Mouse (Mus musculus) lung, embryonic 15.5 days (tissue): ENCODE results near the gene Tbc1d21. TPM values are rescaled to one million over a fixed set of nuclear protein-coding genes. Genes with fewer than 3 reads are reported as not detected.
A peak's percentile ranks its signal among the peaks of the same experiment; 100 is the strongest.

Experiments used
- ATAC-seq: fragments of 200-750 bp; cut with Nextera tagmentation; 2 replicates; pipeline ENCODE4 v1.8.0; 2017; ENCODE audit warnings: moderate number of reproducible peaks, borderline replicate concordance; ENCODE audit not compliant: low FRiP score, low TSS enrichment; ENCODE audit errors: extremely low read depth
- H3K27ac ChIP-seq: fragments of 300-500 bp; sonication (generic); 2 replicates; pipeline ENCODE4 v1.5.1; 2015; ENCODE audit warnings: moderate library complexity, mild to moderate bottlenecking, inconsistent platforms
- H3K27me3 ChIP-seq: fragments of 300-500 bp; sonication (generic); 2 replicates; pipeline ENCODE4 v1.6.1; 2015; ENCODE audit warnings: inconsistent platforms
- H3K36me3 ChIP-seq: fragments of 300-500 bp; sonication (generic); 2 replicates; pipeline ENCODE4 v1.6.1; 2015; ENCODE audit warnings: inconsistent platforms
- H3K4me1 ChIP-seq: fragments of 300-500 bp; sonication (generic); 2 replicates; pipeline ENCODE4 v1.6.1; 2015; ENCODE audit warnings: inconsistent platforms
- H3K4me2 ChIP-seq: fragments of 300-500 bp; sonication (generic); 2 replicates; pipeline ENCODE4 v1.6.1; 2015; ENCODE audit warnings: inconsistent platforms, mild to moderate bottlenecking, moderate library complexity
- H3K4me3 ChIP-seq: fragments of 300-500 bp; sonication (generic); 2 replicates; pipeline ENCODE4 v1.5.1; 2015; ENCODE audit warnings: mild to moderate bottlenecking, inconsistent platforms
- H3K9ac ChIP-seq: fragments of 300-500 bp; sonication (generic); 2 replicates; pipeline ENCODE4 v1.6.1; 2015; ENCODE audit warnings: inconsistent platforms
- H3K9me3 ChIP-seq: fragments of 300-500 bp; sonication (generic); 2 replicates; pipeline ENCODE4 v1.6.1; 2016; ENCODE audit warnings: inconsistent platforms
- WGBS: fragments of 180-500 bp; shearing (Covaris S2); methylation state at CpG from one replicate; pipeline ENCODE4 v1.1.7; 2015; 5-methylcytosine and 5-hydroxymethylcytosine counted together
- polyA plus RNA-seq: library from polyadenylated mRNA; unstranded; fragments of >200 nt; fragmentation: Nextera tagmentation; extraction: Ambion mirVana; gene quantifications from 2 replicates; pipeline ENCODE4 v1.2.1, GENCODE M21; 2015

Tbc1d21 gene
- polyA plus RNA-seq, 1 experiment from 2014 or later = not detected

DNA sequence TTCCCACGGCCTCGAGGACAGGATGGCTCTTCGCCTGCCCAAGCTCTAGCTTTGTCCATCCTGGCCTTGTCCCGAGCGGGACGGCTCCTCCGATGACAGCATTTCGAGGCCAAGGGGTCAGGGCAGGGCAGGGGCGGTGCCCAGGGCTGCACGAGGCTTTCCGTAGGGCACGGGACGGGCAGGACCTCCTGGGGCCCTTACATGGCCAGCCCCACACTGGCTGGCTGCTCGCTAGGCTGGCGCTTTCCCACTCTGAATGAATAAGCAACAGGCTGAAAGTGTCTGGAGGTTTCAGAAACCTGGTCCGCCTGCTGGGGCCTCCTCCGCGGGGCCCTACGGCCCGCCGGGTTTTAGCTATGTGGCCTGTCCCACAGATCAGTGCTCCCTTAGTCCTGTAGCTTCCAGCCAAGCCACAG lies 57.3 kb downstream of the Tbc1d21 start, which contains the start of gene Loxl1:
Gene Loxl1, minus strand, starts transcription at position 243 of the 416 bp plus-strand sequence.
- peaks cover 84% of the 10 kb centered on the region for H3K4me1 ChIP-seq
- whole genome bisulfite sequencing = 1% methylated on average over 21 of the region's 21 CpGs
- peak within 1 kb of the TSS; percentile 47 for H3K9ac ChIP-seq
- H3K9me3 ChIP-seq = no peaks in the 10 kb centered on the region
- H3K4me3 ChIP-seq = peak within 1 kb of the TSS; percentile 51
- H3K27me3 ChIP-seq = peaks cover 17% of the 10 kb centered on the region; the same call in 1 of the 2 replicates
- H3K27ac ChIP-seq = peak within 1 kb of the TSS; percentile 88
- H3K36me3 ChIP-seq = no peaks in the 10 kb centered on the region
- peak within 1 kb of the TSS; percentile 87 for H3K4me2 ChIP-seq
- peak; percentile 21; the same call in 1 of the 2 replicates for ATAC-seq

- Histone ChIP-seq H3K4me1 (peaks cover 88% of the 10 kb centered on the region), H3K9me3 (no peaks in the 10 kb centered on the region), H3K27ac (peak overlapping the region; percentile 88), H3K4me3 (peak overlapping the region; percentile 51), H3K9ac (peak overlapping the region; percentile 47), H3K27me3 (peaks cover 17% of the 10 kb centered on the region; the same call in 1 of the 2 replicates), H3K4me2 (peak overlapping the region; percentile 87), H3K36me3 (no peaks in the 10 kb centered on the region)
- 2% methylated on average over 67 of the region's 72 CpGs for WGBS
- ATAC-seq = 0 out of 2 replicates have a peak, but pooled peaks have one; percentile 13
Measured at GRCm38 (mm10) chr9:58312196-58312943, 57.9 kb downstream of the Tbc1d21 start.

DNA sequence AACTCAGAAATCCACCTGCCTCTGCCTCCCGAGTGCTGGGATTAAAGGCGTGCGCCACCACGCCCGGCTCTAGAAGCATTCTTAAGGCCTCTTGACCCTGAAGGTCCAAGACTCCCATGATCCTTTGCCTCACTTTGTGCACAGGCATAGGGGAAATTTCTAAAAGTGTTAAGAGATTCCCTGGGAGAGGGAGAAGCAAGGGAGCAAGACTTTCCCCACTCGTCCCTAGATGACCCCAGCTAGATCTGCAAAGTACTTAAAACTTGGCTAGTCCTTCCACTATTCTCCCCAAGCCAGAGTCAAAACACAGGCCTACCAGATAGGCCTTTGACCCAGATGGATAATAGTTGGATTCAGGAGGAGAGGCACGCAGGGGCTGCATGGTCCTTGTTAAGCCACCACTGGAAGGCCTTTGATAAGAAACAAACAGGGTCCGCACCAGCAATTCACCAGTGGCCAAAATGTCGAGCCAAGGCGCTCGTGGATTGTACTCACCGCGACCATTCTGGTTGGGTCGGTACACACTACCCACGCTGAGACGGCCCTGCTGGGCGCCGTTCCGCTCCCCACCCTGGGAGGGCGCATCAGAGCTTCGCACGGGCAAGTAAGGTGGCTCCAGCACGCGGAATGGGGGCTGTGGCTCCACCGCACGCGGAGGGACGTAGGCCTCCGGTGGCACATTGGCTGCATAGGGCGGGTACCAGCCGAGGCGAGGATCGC lies 58.9 kb downstream of the Tbc1d21 start:
- Histone ChIP-seq H3K9me3 (no peaks in the 10 kb centered on the region), H3K4me3 (peak overlapping the region; percentile 51), H3K4me1 (peaks cover 88% of the 10 kb centered on the region), H3K27me3 (peaks cover 17% of the 10 kb centered on the region; the same call in 1 of the 2 replicates), H3K36me3 (no peaks in the 10 kb centered on the region), H3K27ac (no peak overlapping the region; the same call in 1 of the 2 replicates), H3K4me2 (peak overlapping the region; percentile 87), H3K9ac (peak overlapping the region; percentile 47; the same call in 1 of the 2 replicates)
- 63% methylated on average over 33 of the region's 33 CpGs for WGBS
- no peak for ATAC-seq

- no peaks in the 10 kb centered on the region for H3K9me3 ChIP-seq
- H3K27me3 ChIP-seq = peaks cover 17% of the 10 kb centered on the region; the same call in 1 of the 2 replicates
- 63% methylated on average over 14 of the region's 14 CpGs for WGBS
- H3K4me2 ChIP-seq = peak overlapping the region; percentile 38
- 0 out of 2 replicates have a peak overlapping the region, but pooled peaks have one; percentile 12 for H3K4me3 ChIP-seq
- H3K27ac ChIP-seq = peak overlapping the region; percentile 53; the same call in 1 of the 2 replicates
- H3K4me1 ChIP-seq = peaks cover 89% of the 10 kb centered on the region
- H3K9ac ChIP-seq = no peak overlapping the region
- ATAC-seq = no peak
- no peaks in the 10 kb centered on the region for H3K36me3 ChIP-seq
Measured at GRCm38 (mm10) chr9:58310043-58310660, 60.1 kb downstream of the Tbc1d21 start.

Other genes starting within 250 kb of the Tbc1d21 start
- gene Islr, start 166.1 kb downstream of the Tbc1d21 start, polyA plus RNA-seq = 89.5 and 89.6 TPM in 2 replicates
- gene Islr2, start 166.1 kb downstream of the Tbc1d21 start, polyA plus RNA-seq = 0.06 and 0.15 TPM in 2 replicates
- gene Pml, start 120.7 kb downstream of the Tbc1d21 start, polyA plus RNA-seq = 19.6 and 20.2 TPM in 2 replicates
- 30.1 and 30.3 TPM in 2 replicates for gene Stoml1, start 117.3 kb downstream of the Tbc1d21 start, polyA plus RNA-seq
- gene Loxl1, start 57.3 kb downstream of the Tbc1d21 start, polyA plus RNA-seq = 48.4 and 49.4 TPM in 2 replicates
- 1.1 TPM in 2 replicates for gene Insyn1, start 118.1 kb upstream of the Tbc1d21 start, polyA plus RNA-seq
- 40.0 TPM in 2 replicates for gene Cd276, start 185.0 kb upstream of the Tbc1d21 start, polyA plus RNA-seq
- gene Nptn, start 211.8 kb upstream of the Tbc1d21 start, polyA plus RNA-seq = 126 and 134 TPM in 2 replicates